Mouse (Mus musculus): ENCODE results near the gene Gnb3. TPM values are rescaled to one million over a fixed set of nuclear protein-coding genes. Genes with fewer than 3 reads are reported as not detected.

Gene Gnb3
- total and polyA plus RNA-seq, 3 experiments = 0.64 to 4.1 (median 2.2) TPM

DNA sequence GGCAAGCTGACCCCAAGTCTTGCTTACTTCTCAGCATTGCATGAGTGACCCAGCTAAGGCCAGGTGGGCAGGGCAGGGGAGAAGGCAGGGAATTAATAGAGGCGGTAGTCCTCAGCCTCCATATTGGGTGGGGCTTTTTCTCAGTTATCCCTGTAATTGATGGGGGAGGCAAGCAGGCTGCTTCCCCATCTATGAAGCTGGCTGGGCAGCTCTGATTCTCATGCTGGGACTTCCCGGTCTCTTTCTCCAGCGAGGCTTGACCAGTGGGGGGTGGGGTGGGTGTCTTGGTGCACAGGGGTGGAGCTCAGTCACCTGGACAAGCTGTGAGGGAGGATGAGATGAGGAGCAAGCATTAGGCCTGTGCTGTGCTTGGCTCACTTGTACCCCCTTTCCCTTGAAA is 21.7 kb upstream of the Gnb3 start:
- TF ChIP-seq CHD2 (IDR thresholded peaks at IDR 0.05; ENCODE audit: low read length) (peak; percentile 7; the same call in 1 of the 2 replicates), ELF1 (IDR thresholded peaks at IDR 0.05; ENCODE audit: low read depth, low read length) (peak; percentile 29; the same call in 1 of the 2 replicates), RAD21 (IDR thresholded peaks at IDR 0.05; ENCODE audit: low read depth, low read length) (no peak)
- no peak overlapping the region for H3K4me3 ChIP-seq (replicated peaks in 1 of 3; ENCODE audit: low read depth in 2 of 3, low read length in 2 of 3, poor library complexity in 1 of 3)
- no peaks in the 10 kb centered on the region for H3K9me3 ChIP-seq (replicated peaks; ENCODE audit: low read length)
- H3K27ac ChIP-seq (ENCODE audit: insufficient read depth, low read depth) = no peak overlapping the region
- H3K4me2 ChIP-seq (ENCODE audit: insufficient read depth, low read depth, poor library complexity, severe bottlenecking) = no peak overlapping the region
- peaks cover 27 to 34% of the 10 kb centered on the region in 2 experiments for H3K4me1 ChIP-seq (ENCODE audit: control insufficient read depth in 1 of 2, insufficient read depth in 2 of 2)
- in situ Hi-C loops (cut with MboI; ENCODE audit: low pct_ligation_motif_present, low pct_unique_long_range_greater_than_20kb, low sequenced_read_pairs) (loop anchor here (25.0 kb wide), 1 partner anchor 175 kb away; the partner anchor contains the start of genes Acrbp and Ing4), dilution Hi-C loops (cut with MboI; ENCODE audit: extremely low pct_ligation_motif_present, extremely low pct_unique_long_range_greater_than_20kb, low sequenced_read_pairs) (no loop called here)
- no peaks in the 10 kb centered on the region for H3K79me2 ChIP-seq (replicated peaks; ENCODE audit: control insufficient read depth, extremely low read depth, insufficient read depth, poor library complexity, severe bottlenecking)
- H3K27me3 ChIP-seq (replicated peaks) = peaks cover 26% of the 10 kb centered on the region
- no peak for DNase-seq (ENCODE audit: extremely low read depth)
- H3K9ac ChIP-seq (ENCODE audit: insufficient read depth, low read depth) = no peak overlapping the region
- H3K36me3 ChIP-seq (replicated peaks in 1 of 2; ENCODE audit: control insufficient read depth in 1 of 2, insufficient read depth in 1 of 2, low read length in 1 of 2) = no peaks in the 10 kb centered on the region

DNA sequence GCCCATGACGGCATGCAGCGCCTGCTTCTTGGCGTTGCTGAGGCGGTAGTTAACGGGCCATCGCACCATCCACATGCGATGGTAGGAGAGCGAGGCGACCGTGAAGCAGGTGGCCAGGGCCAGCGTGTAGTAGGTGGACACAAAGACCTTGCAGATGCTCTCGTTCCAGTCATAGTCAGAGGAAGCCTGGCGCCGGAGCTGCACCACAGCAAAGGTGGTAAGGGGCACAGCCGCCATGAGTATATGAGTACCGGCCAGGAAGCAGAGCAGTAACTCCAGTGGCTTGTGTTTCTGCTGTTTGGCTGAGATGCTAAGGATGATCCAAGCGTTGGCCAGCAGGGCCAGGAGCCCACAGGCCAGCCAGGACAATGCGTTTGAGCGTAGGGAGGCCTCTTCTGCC is 21.2 kb upstream of the Gnb3 start:
- TF ChIP-seq BHLHE40 (IDR thresholded peaks at IDR 0.05; ENCODE audit: low read depth, low read length) = no peak
- TF ChIP-seq KAT2A (IDR thresholded peaks at IDR 0.05; ENCODE audit: insufficient replicate concordance, low read length) = no peak
- no peak for TF ChIP-seq ZNF384 (IDR thresholded peaks at IDR 0.05; ENCODE audit: low read depth, low read length)
- TF ChIP-seq JUN (IDR thresholded peaks at IDR 0.05; ENCODE audit: insufficient read depth, low read depth, low read length) = no peak
- TF ChIP-seq MAFK (IDR thresholded peaks at IDR 0.05; ENCODE audit: insufficient replicate concordance, low read length) = no peak
- TF ChIP-seq POLR2AphosphoS2 (IDR thresholded peaks at IDR 0.05; ENCODE audit: low read depth, low read length) = no peak
- TF ChIP-seq PAX5 (IDR thresholded peaks at IDR 0.05; ENCODE audit: low read length) = no peak
- TF ChIP-seq MYC (IDR thresholded peaks at IDR 0.05; ENCODE audit: low read depth, low read length) = no peak
- TF ChIP-seq UBTF (IDR thresholded peaks at IDR 0.05; ENCODE audit: low read depth, low read length) = no peak
- TF ChIP-seq EP300 (IDR thresholded peaks at IDR 0.05; ENCODE audit: low read length) = no peak
- TF ChIP-seq CHD2 (IDR thresholded peaks at IDR 0.05; ENCODE audit: low read length) = no peak
- no peak for TF ChIP-seq SMC3 (IDR thresholded peaks at IDR 0.05; ENCODE audit: low read depth, low read length)
- no peak for TF ChIP-seq CTCF (conservative IDR thresholded peaks at IDR 0.05 in 1 of 2, IDR thresholded peaks at IDR 0.05 in 1 of 2; ENCODE audit: low read depth in 2 of 2, low read length in 2 of 2)
- no peak for TF ChIP-seq TCF12 (IDR thresholded peaks at IDR 0.05; ENCODE audit: low read depth, low read length)
- no peak for TF ChIP-seq SIN3A (IDR thresholded peaks at IDR 0.05; ENCODE audit: low read length)
- TF ChIP-seq MAZ (IDR thresholded peaks at IDR 0.05; ENCODE audit: low read depth, low read length) = no peak
- TF ChIP-seq USF2 (conservative IDR thresholded peaks at IDR 0.05; ENCODE audit: low read depth, low read length) = no peak
- TF ChIP-seq MAX (IDR thresholded peaks at IDR 0.05; ENCODE audit: low read length) = no peak
- no peak for TF ChIP-seq JUND (conservative IDR thresholded peaks at IDR 0.05; ENCODE audit: low read depth, low read length)
- H3K9me3 ChIP-seq (replicated peaks; ENCODE audit: low read length) = no peaks in the 10 kb centered on the region
- no peak overlapping the region for H3K4me3 ChIP-seq (replicated peaks in 1 of 3; ENCODE audit: low read depth in 2 of 3, low read length in 2 of 3, poor library complexity in 1 of 3)
- H3K27me3 ChIP-seq (replicated peaks) = peaks cover 22% of the 10 kb centered on the region
- H3K79me2 ChIP-seq (replicated peaks; ENCODE audit: control insufficient read depth, extremely low read depth, insufficient read depth, poor library complexity, severe bottlenecking) = no peaks in the 10 kb centered on the region
- H3K27ac ChIP-seq (ENCODE audit: insufficient read depth, low read depth) = no peak overlapping the region
- H3K4me1 ChIP-seq (ENCODE audit: control insufficient read depth in 1 of 2, insufficient read depth in 2 of 2) = peaks cover 29 to 34% of the 10 kb centered on the region in 2 experiments
- no peak overlapping the region for H3K4me2 ChIP-seq (ENCODE audit: insufficient read depth, low read depth, poor library complexity, severe bottlenecking)
- H3K9ac ChIP-seq (ENCODE audit: insufficient read depth, low read depth) = no peak overlapping the region
- DNase-seq (ENCODE audit: extremely low read depth) = no peak
- H3K36me3 ChIP-seq (replicated peaks in 1 of 2; ENCODE audit: control insufficient read depth in 1 of 2, insufficient read depth in 1 of 2, low read length in 1 of 2) = no peaks in the 10 kb centered on the region
- dilution Hi-C loops (cut with MboI; ENCODE audit: extremely low pct_ligation_motif_present, extremely low pct_unique_long_range_greater_than_20kb, low sequenced_read_pairs) (no loop called here), in situ Hi-C loops (cut with MboI; ENCODE audit: low pct_ligation_motif_present, low pct_unique_long_range_greater_than_20kb, low sequenced_read_pairs) (loop anchor here (25.0 kb wide), 1 partner anchor 176 kb away; the partner anchor contains the start of genes Acrbp and Ing4)

All from CH12.LX (cell line).